Mouse (Mus musculus) testis, postnatal 14 days (tissue): ENCODE results near the gene Slc1a2.

Experiments
- DNase-seq: peaks from one replicate; pipeline ENCODE4 v3.0.0; 2021; ENCODE audit warnings: low spot score

The Slc1a2 gene

GRCm38 (mm10) chr2:102663339-102663738 lies 4.9 kb downstream of the Slc1a2 start:
- DNase-seq, result no peak

- DNase-seq, result no peak
These were observed 5.4 kb downstream of the Slc1a2 start for GRCm38 (mm10) chr2:102663865-102664264.

- DNase-seq, result no peak
These were observed 9.5 kb downstream of the Slc1a2 start for GRCm38 (mm10) chr2:102667981-102668380.

GRCm38 (mm10) chr2:102669580-102669979 lies 11.1 kb downstream of the Slc1a2 start:
- DNase-seq, result no peak

- no peak for DNase-seq
These were observed 16.1 kb downstream of the Slc1a2 start for GRCm38 (mm10) chr2:102674582-102674981.

GRCm38 (mm10) chr2:102675275-102675674 lies 16.8 kb downstream of the Slc1a2 start:
- DNase-seq, result peak; percentile 21

GRCm38 (mm10) chr2:102676716-102677312 lies 18.4 kb downstream of the Slc1a2 start:
- no peak for DNase-seq

- DNase-seq, result no peak
These were observed 18.9 kb downstream of the Slc1a2 start for GRCm38 (mm10) chr2:102677400-102677799.

- DNase-seq, result no peak
These were observed 22.9 kb downstream of the Slc1a2 start for GRCm38 (mm10) chr2:102681351-102681750.

- peak; percentile 14 for DNase-seq
These were observed 23.7 kb downstream of the Slc1a2 start for GRCm38 (mm10) chr2:102682168-102682567.

- DNase-seq, result no peak
These were observed 27.1 kb downstream of the Slc1a2 start for GRCm38 (mm10) chr2:102685371-102686107.

- DNase-seq, result no peak
These were observed 27.6 kb downstream of the Slc1a2 start for GRCm38 (mm10) chr2:102686108-102686450.

- no peak for DNase-seq
These were observed 35.1 kb downstream of the Slc1a2 start for GRCm38 (mm10) chr2:102693556-102693955.

- no peak for DNase-seq
These were observed 36.3 kb downstream of the Slc1a2 start for GRCm38 (mm10) chr2:102694750-102695149.

- no peak for DNase-seq
These were observed 37.1 kb downstream of the Slc1a2 start for GRCm38 (mm10) chr2:102695541-102695940.

- no peak for DNase-seq
These were observed 39.3 kb downstream of the Slc1a2 start for GRCm38 (mm10) chr2:102697732-102698131.

GRCm38 (mm10) chr2:102699921-102700320 lies 41.5 kb downstream of the Slc1a2 start:
- DNase-seq, result no peak

- no peak for DNase-seq
These were observed 42.2 kb downstream of the Slc1a2 start for GRCm38 (mm10) chr2:102700695-102701094.

- DNase-seq, result no peak
These were observed 42.9 kb downstream of the Slc1a2 start for GRCm38 (mm10) chr2:102701382-102701781.

- no peak for DNase-seq
These were observed 45.1 kb downstream of the Slc1a2 start for GRCm38 (mm10) chr2:102703556-102703955.

- no peak for DNase-seq
These were observed 46.3 kb downstream of the Slc1a2 start for GRCm38 (mm10) chr2:102704781-102705180.

GRCm38 (mm10) chr2:102711511-102711910 lies 53.1 kb downstream of the Slc1a2 start:
- DNase-seq, result no peak

- DNase-seq, result no peak
These were observed 53.6 kb downstream of the Slc1a2 start for GRCm38 (mm10) chr2:102712049-102712448.
